Mouse (Mus musculus) mouse trophoblast stem cell (cell line): ENCODE measurements around the gene Meis3.

Experiments
- in situ Hi-C, 2 experiments: fragments of 300-500 bp; cut with MseI, MboI; formaldehyde crosslinking; loops; 2 replicates in 1 of 2; 3 replicates in 1 of 2; pipeline ENCODE4 v1.15.1; 2025

Gene Meis3

GRCm38 (mm10) chr7:16158735-16159134, 16.2 kb upstream of the Meis3 start:
- in situ Hi-C loops = no loop called here

DNA sequence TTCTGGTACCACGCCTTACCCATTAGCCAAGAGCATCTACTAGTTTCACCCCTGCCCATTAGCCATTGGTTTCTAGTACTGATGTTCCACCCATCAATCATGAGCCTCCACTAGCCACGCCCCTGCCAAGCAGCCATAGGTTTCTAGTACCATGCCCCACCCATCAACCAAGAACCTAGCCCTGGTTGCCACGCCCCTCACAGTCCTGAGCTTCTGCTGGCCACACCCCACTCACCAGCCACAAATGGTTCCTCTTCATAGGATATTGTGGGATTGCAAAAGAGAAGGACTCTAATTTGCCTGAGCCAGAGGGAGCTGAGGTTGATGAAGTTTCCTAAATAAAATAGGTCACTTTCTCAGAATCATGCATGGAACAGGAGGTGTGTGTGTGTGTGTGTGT, 14.2 kb upstream of the Meis3 start:
- in situ Hi-C loops = no loop called here

DNA sequence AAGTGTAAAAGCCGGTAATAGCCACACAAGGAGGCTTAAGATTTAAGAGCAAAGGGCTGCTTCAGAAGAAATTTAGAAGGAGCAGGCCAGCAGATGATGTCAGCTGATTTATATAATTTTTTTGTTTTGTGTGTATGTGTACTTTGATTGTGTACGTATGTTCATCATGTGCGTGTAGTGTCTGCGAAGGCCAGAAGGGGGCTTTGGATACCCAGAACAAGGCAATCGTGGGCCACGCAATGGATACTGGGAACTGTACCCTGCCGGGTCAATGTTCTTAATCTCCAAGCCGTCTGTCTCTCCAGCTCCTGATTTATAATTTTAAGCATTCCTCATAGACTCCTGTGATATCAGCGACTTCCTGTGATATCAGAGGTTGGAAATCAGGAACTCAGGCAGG, 13.6 kb upstream of the Meis3 start:
- in situ Hi-C loops = no loop called here

DNA sequence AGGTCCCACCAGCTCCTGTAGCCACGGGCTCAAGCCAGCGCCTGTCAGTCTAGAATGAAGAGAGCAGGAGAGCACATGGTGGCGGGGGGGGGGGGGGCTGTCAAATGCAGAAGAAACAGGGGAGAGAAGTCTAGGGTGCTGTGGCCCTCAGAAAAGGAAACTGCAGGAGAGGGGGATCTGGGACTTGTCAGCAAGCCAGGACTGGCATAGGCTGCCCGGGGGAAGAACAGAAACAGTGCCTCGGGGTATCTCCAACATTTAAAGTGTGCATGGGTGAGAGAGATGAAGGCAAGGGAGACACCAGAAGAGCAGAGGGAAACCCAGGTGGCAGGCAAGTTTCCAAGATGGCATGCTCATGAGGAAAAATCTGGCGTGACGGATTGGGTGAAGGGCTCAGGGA, 12.9 kb upstream of the Meis3 start:
- in situ Hi-C loops = no loop called here

GRCm38 (mm10) chr7:16172141-16172581, 2.7 kb upstream of the Meis3 start:
- in situ Hi-C loops = no loop called here

GRCm38 (mm10) chr7:16172586-16173140, 2.2 kb upstream of the Meis3 start:
- in situ Hi-C loops = no loop called here

- in situ Hi-C loops = no loop called here
Observed at GRCm38 (mm10) chr7:16173146-16173545, 1.7 kb upstream of the Meis3 start.

DNA sequence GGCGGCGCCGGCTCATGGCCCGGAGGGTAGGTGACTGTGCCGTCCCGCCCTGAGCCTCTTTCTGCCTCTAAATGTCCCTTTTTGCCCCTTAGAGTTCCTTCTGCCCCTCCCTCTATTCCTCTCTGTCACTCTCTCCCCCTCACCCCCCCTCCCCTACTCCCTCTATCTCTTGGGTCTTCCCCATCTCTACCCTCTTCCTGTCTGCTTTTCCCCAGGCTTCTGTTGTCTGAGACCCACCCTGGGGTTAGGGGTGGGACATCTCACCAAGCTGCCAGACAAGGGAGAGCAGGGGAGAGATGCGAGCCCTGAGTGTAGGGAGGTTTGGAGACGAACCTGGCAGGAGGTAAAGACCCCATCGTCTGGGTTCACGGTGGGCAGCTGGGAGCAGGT, 647 bp downstream of the Meis3 start:
- in situ Hi-C loops = no loop called here

DNA sequence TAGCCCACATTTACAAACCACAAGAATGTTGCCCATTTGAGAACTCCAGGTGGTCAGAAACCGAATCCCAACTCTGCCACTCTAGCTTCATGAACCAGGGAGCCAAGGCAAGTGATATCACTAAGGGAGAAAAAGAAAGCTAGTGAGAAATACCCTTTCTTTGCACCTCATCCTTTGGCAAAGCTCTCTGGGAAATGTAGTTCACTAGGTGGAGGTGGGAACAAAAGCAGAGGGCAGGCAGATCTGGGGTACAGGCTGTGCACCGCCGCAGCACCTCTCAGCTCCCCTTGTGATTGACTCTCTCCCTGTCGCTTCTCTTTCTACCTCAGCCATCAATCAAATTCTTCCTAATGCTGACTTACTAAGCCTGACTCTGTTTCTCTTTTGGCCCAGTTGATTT, 3.2 kb downstream of the Meis3 start:
- in situ Hi-C loops = no loop called here

GRCm38 (mm10) chr7:16183663-16184062, 8.8 kb downstream of the Meis3 start:
- in situ Hi-C loops = no loop called here

- in situ Hi-C loops = no loop called here
Observed at GRCm38 (mm10) chr7:16187494-16187893, 12.6 kb downstream of the Meis3 start.

GRCm38 (mm10) chr7:16192315-16192714, 17.4 kb downstream of the Meis3 start:
- in situ Hi-C loops = loop anchor here (5.0 kb wide), 2 partner anchors 70 to 80 kb away; partner anchors contain the start of gene Inafm1 (in 1 of the 2)

DNA sequence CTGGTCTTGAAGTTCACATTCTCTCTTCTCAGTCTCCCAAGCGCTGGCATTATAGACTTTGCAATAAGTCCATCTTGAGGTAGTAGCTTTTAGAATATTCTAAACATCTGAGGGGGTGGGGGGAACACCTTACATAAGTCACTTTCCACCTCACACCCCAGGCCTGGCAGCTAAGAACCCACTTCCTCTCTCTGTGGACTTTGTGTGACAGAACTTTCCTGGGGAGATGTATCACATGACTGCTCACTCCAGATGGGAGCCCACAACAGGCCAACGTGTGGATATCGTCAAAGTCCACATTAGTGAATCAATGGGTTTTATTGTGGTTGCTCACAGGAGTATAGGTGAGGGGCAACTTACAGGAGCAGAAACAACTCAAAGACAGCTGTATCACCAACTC, 18.8 kb downstream of the Meis3 start:
- in situ Hi-C loops = loop anchor here (5.0 kb wide), 2 partner anchors 69 to 79 kb away; partner anchors contain the start of gene Inafm1 (in 1 of the 2)

DNA sequence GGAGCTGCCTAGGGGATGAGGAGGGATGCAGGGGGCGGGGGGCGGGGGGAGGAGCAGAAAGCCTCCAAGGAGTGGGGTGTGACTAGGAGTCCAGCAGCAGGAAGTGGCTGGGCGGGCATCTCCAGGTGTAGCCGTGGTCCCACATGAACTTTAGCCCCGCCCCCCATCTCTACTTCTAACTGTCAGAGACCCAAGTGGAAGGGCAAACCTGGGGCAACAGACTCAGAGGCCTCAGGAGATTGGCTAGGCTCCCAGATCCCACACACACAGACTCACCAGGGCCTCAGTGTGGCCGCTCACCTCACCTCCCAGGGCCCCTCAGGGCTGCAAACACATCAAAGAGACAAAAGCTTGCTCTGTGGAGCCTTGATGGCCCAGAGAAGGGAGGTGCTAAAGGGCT, 21.7 kb downstream of the Meis3 start:
- in situ Hi-C loops = no loop called here

GRCm38 (mm10) chr7:16197166-16197565, 22.3 kb downstream of the Meis3 start:
- in situ Hi-C loops = no loop called here

DNA sequence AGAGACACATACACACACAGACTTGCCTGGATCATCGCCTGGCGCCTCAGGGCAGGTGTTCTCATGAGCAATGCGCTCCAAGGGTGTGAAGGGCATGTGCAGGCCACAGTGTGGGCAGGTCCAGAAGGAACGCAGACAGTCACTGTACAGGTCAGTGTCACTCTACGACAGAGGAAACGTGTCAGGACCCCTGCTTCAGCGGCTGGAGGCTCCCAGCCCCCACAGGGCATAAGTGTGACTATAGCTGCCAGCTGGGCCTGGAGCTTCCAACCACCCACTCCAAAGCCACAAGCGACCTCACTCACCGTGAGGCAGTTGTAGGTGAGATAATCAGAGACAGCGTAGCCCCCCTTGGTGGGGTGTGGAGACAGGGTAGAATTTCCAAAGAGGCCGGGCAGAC, 23.6 kb downstream of the Meis3 start:
- in situ Hi-C loops = no loop called here

GRCm38 (mm10) chr7:16201136-16201535, 26.2 kb downstream of the Meis3 start:
- in situ Hi-C loops = no loop called here

DNA sequence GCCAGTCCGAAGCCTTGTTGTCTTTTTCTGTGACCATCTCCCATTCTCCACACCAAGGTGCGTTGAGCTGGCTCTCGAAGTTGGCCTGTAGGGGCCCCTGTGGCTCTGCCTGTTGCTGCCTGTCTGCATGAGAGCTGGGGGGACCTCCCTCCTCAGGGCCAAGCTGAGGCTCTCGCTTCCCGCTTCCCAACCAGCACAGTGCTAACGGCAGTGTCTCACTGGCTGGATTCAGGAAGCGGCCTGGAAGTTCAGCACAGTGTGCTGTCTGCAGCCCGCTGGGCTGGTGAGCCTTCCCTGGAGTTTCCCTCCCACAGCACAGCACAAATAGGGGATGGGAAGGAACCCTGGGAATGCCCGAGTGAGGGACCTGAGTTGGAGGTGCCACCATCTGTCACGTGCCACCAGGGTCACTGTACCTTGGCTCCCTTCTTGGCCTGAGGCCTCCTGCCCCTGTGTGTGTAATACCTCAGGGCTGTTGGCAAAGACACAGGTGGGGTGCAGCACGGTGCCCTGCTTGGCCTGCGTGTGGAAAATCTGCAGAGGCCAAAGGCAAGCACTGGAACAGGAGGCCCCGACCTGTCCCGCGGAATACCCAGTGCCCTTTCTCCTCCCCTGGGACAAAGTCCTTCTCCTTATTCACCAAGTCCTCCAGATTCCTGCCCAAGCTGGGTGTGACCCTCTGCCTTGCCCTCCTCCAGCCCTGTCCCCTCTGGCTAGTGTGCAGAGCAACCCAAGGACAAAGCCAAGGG, 28.0 kb downstream of the Meis3 start:
- in situ Hi-C loops = no loop called here

DNA sequence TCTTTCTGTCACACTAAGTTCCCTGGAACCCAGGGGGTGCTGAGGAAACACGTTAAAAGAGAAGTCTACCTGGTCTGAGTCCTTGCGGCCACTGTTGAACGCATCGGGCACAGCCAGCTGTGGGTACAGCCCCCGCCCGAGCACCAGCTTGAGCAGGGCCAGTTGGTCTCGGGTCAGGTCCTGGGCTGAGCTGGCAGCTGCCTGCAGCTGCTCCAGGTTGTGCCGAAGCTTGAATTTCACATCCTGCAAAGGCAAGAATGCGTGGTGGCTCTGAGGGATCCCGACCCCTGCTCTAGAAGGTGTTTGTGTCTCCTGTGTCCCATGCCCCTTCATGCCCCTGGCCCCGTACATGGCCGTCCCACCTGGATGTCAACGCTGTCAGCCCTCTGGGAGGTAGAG, 28.6 kb downstream of the Meis3 start:
- in situ Hi-C loops = no loop called here

- in situ Hi-C loops = no loop called here
Observed at GRCm38 (mm10) chr7:16204791-16205190, 29.9 kb downstream of the Meis3 start.

DNA sequence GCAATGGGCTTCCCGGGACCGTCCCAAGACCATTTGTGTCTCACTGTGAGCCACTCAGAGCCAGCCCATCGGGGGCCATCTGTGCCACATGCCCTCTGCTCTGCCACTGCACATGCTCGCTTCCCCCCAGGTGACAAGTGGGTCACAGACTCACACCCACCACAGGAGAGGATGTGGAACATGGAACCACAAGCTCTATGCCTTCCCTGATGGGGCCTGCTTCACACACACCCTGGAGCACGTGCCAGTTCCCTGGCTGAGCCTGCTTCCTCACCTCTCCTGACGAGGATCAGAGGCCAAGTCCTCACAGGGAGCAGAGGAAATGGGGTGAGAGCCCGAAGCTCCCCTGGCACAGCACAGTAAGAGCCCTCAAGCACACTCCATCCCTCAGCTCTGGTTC, 32.2 kb downstream of the Meis3 start:
- in situ Hi-C loops = no loop called here

GRCm38 (mm10) chr7:16207496-16207895, 32.6 kb downstream of the Meis3 start:
- in situ Hi-C loops = no loop called here
